Mouse (Mus musculus): ENCODE measurements at regions not wholly inside any gene's neighbourhood (a gene's known extent, or its start where the extent isn't known, plus 50 kb on each side); places are given as distances from the start of the nearest gene placed in this dataset.

DNA sequence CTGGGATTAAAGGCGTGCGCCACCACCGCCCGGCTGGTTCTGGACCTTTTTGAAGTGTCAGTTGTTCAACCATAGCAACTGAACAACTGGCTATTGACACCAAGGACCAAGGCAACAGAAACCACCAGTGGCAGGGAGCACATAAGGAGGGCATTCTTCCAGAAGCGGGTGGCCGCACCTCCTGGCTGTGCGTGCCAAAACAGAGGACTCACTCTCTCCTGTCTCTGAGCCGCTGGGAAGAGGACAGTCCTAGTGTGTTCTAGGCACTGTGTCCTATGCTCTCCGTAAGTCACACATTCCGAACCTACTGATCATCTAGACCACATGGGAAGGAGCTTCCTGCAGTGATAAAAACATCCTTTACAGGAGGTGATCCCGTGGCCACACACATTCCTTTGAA, 60.1 kb upstream of the Dlg1 start:
- TF ChIP-seq POLR2A (IDR thresholded peaks at IDR 0.05; ENCODE audit: low read depth, low read length) (no peak), CTCF (IDR thresholded peaks at IDR 0.05; ENCODE audit: extremely low read depth, insufficient read depth, insufficient read length, insufficient replicate concordance) (no peak)
